Mouse (Mus musculus) bone marrow macrophage, adult 2 months (primary cell): ENCODE data around the gene Gm16867.
"Not testable (repeated sequence)": the region's sequence is repeated elsewhere in the genome, so short reads cannot be mapped to it uniquely, and the experiment has no call there.

Source experiments
- CTCF ChIP-seq: IDR thresholded peaks from 2 replicates; pipeline ENCODE4 v1.5.1; 2012; ENCODE audit warnings: low read depth, mild to moderate bottlenecking, low read length, moderate library complexity
- POLR2A ChIP-seq: IDR thresholded peaks from 2 replicates; pipeline ENCODE4 v1.6.1; 2012; ENCODE audit warnings: mild to moderate bottlenecking, low read depth, low read length, borderline replicate concordance

GRCm38 (mm10) chr14:69438678-69439214 is 64.4 kb downstream of the Gm16867 start:
- TF ChIP-seq POLR2A, CTCF: not testable (repeated sequence)
